Mouse (Mus musculus): ENCODE measurements around the gene Rgs3. TPM values are rescaled to one million over a fixed set of nuclear protein-coding genes. Genes with fewer than 3 reads are reported as not detected.

Rgs3 gene
- 12.2 and 14.3 TPM in 2 replicates for polyA plus RNA-seq (2012; rRNA removed)

GRCm38 (mm10) chr4:62559797-62560329 lies at the start of gene Rgs3:
Gene Rgs3 (plus strand): TSS chr4:62559847.

GRCm38 (mm10) chr4:62519849-62520233 lies 39.8 kb upstream of the Rgs3 start, which contains the start of gene Alad:
Gene Alad (minus strand): TSS chr4:62519918.

GRCm38 (mm10) chr4:62524651-62525488 lies 34.8 kb upstream of the Rgs3 start, which contains the start of the genes Pole3 and 4933430I17Rik:
Gene Pole3 (minus strand): TSS chr4:62525068.
Gene 4933430I17Rik (plus strand): TSS chr4:62525369.

Other genes starting within 250 kb of the Rgs3 start
- gene Fkbp15, start 199.3 kb upstream of the Rgs3 start, polyA plus RNA-seq (2012; rRNA removed) = 11.2 and 11.3 TPM in 2 replicates
- gene Slc31a1, start 199.1 kb upstream of the Rgs3 start, polyA plus RNA-seq (2012; rRNA removed) = 6.1 and 6.3 TPM in 2 replicates
- 5.6 and 6.1 TPM in 2 replicates for gene Cdc26, start 151.2 kb upstream of the Rgs3 start, polyA plus RNA-seq (2012; rRNA removed)
- gene Prpf4, start 151.1 kb upstream of the Rgs3 start, polyA plus RNA-seq (2012; rRNA removed) = 1.5 and 2.5 TPM in 2 replicates
- gene Rnf183, start 124.6 kb upstream of the Rgs3 start, polyA plus RNA-seq (2012; rRNA removed) = 0.61 and 1.2 TPM in 2 replicates
- 0.56 and 0.94 TPM in 2 replicates for gene Wdr31, start 89.0 kb upstream of the Rgs3 start, polyA plus RNA-seq (2012; rRNA removed)
- gene Bspry, start 79.8 kb upstream of the Rgs3 start, polyA plus RNA-seq (2012; rRNA removed) = 34.3 and 51.2 TPM in 2 replicates
- gene Hdhd3, start 56.4 kb upstream of the Rgs3 start, polyA plus RNA-seq (2012; rRNA removed) = 7.8 and 12.7 TPM in 2 replicates
- 103 and 172 TPM in 2 replicates for gene Alad, start 39.9 kb upstream of the Rgs3 start, polyA plus RNA-seq (2012; rRNA removed)
- 4.4 and 4.7 TPM in 2 replicates for gene Pole3, start 34.8 kb upstream of the Rgs3 start, polyA plus RNA-seq (2012; rRNA removed)
- gene 4933430I17Rik, start 34.5 kb upstream of the Rgs3 start, polyA plus RNA-seq (2012; rRNA removed) = 0.05 TPM in 1 of 2 replicates, not detected in the other